Mouse (Mus musculus) E14TG2a.4 (cell line): ENCODE data around the gene Il1r1.

Source experiments
- CTCF ChIP-seq: conservative IDR thresholded peaks from 2 replicates; pipeline ENCODE4 v1.5.1; 2014; ENCODE audit warnings: low read length
- POU5F1 ChIP-seq: IDR thresholded peaks from 2 replicates; pipeline ENCODE4 v1.6.1; 2014; ENCODE audit warnings: low read length, borderline replicate concordance

GRCm38 (mm10) chr1:40327604-40328003 lies 102.7 kb downstream of the Il1r1 start:
- TF ChIP-seq CTCF (no peak), POU5F1 (no peak)
